Mouse (Mus musculus) spleen, adult 2 months (tissue): ENCODE measurements around the gene Fiz1.

ENCODE experiments used
- CTCF ChIP-seq: fragments of 200-500 bp; IDR thresholded peaks from 2 replicates; pipeline ENCODE4 v1.5.1; 2011; ENCODE audit warnings: mild to moderate bottlenecking, inconsistent platforms; ENCODE audit not compliant: insufficient read depth, insufficient read length, insufficient replicate concordance; ENCODE audit errors: extremely low read depth
- POLR2A ChIP-seq: fragments of 200-500 bp; IDR thresholded peaks from 2 replicates; pipeline ENCODE4 v1.6.1; 2011; ENCODE audit warnings: low read depth, low read length, inconsistent platforms

GRCm38 (mm10) chr7:4988250-4988649, 26.2 kb downstream of the Fiz1 start:
- TF ChIP-seq POLR2A (no peak), CTCF (no peak)
